Mouse (Mus musculus) brain, embryonic 14.5 days (tissue): ENCODE measurements around the gene Gon4l.

Experiments
- CTCF ChIP-seq: fragments of 200-500 bp; IDR thresholded peaks from 2 replicates; pipeline ENCODE4 v1.5.1; 2012; ENCODE audit warnings: inconsistent platforms, mild to moderate bottlenecking, moderate library complexity, borderline replicate concordance; ENCODE audit not compliant: insufficient read depth, insufficient read length; ENCODE audit errors: extremely low read depth
- POLR2A ChIP-seq: fragments of 200-500 bp; IDR thresholded peaks from 2 replicates; pipeline ENCODE4 v1.6.1; 2012; ENCODE audit warnings: mild to moderate bottlenecking, inconsistent platforms, borderline replicate concordance; ENCODE audit not compliant: poor library complexity, insufficient read depth, insufficient read length, severe bottlenecking; ENCODE audit errors: extremely low read depth

- TF ChIP-seq CTCF (no peak), POLR2A (no peak)
Measured at GRCm38 (mm10) chr3:88862129-88862528, 27.1 kb downstream of the Gon4l start.
